Mouse (Mus musculus) limb, embryonic 12.5 days (tissue): ENCODE results near the gene Ncbp3. TPM values are rescaled to one million over a fixed set of nuclear protein-coding genes. Genes with fewer than 3 reads are reported as not detected.

Experiments
- ATAC-seq: fragments of 200-750 bp; cut with Nextera tagmentation; 2 replicates; pipeline ENCODE4 v1.8.0; 2017; ENCODE audit warnings: low read depth, moderate TSS enrichment; ENCODE audit not compliant: insufficient number of reproducible peaks, insufficient read depth, low FRiP score, low TSS enrichment
- H3K27ac ChIP-seq: fragments of 300-500 bp; sonication (generic); 2 replicates; pipeline ENCODE4 v1.5.1; 2016; ENCODE audit warnings: mild to moderate bottlenecking, moderate library complexity
- H3K27me3 ChIP-seq: fragments of 300-500 bp; sonication (generic); 2 replicates; pipeline ENCODE4 v1.6.1; 2016; ENCODE audit warnings: mild to moderate bottlenecking, moderate library complexity
- H3K36me3 ChIP-seq: fragments of 300-500 bp; sonication (generic); 2 replicates; pipeline ENCODE4 v1.6.1; 2016; ENCODE audit warnings: mild to moderate bottlenecking, moderate library complexity
- H3K4me1 ChIP-seq: fragments of 300-500 bp; sonication (generic); replicated peaks from 2 replicates; pipeline ENCODE4 v1.6.1; 2016
- H3K4me2 ChIP-seq: fragments of 300-500 bp; sonication (generic); 2 replicates; pipeline ENCODE4 v1.6.1; 2016; ENCODE audit warnings: mild to moderate bottlenecking, moderate library complexity
- H3K4me3 ChIP-seq: fragments of 300-500 bp; sonication (generic); replicated peaks from 2 replicates; pipeline ENCODE4 v1.5.1; 2016; ENCODE audit warnings: mild to moderate bottlenecking
- H3K9ac ChIP-seq: fragments of 300-500 bp; sonication (generic); replicated peaks from 2 replicates; pipeline ENCODE4 v1.6.1; 2016; ENCODE audit warnings: mild to moderate bottlenecking, moderate library complexity
- H3K9me3 ChIP-seq: fragments of 300-500 bp; sonication (generic); 2 replicates; pipeline ENCODE4 v1.6.1; 2016; ENCODE audit warnings: mild to moderate bottlenecking, moderate library complexity
- WGBS: fragments of 180-500 bp; shearing (Covaris S2); methylation state at CpG from one replicate; pipeline ENCODE4 v1.1.7; 2016; 5-methylcytosine and 5-hydroxymethylcytosine counted together
- polyA plus RNA-seq: library from polyadenylated mRNA; unstranded; fragments of >200 nt; fragmentation: Nextera tagmentation; extraction: Ambion mirVana; gene quantifications from 2 replicates; pipeline ENCODE4 v1.2.1, GENCODE M21; 2016

The Ncbp3 gene
- polyA plus RNA-seq = 15.1 and 16.3 TPM in 2 replicates

- peak within 1 kb of the TSS; percentile 93 for H3K4me3 ChIP-seq
- WGBS = under 1% methylated on average over 39 of the region's 39 CpGs
- peaks cover 22% of the 10 kb centered on the region for H3K4me1 ChIP-seq
- no peaks in the 10 kb centered on the region for H3K9me3 ChIP-seq
- peak within 1 kb of the TSS; percentile 83 for H3K4me2 ChIP-seq
- peak; percentile 93 for ATAC-seq
- H3K36me3 ChIP-seq = peaks cover 25% of the 10 kb centered on the region
- H3K9ac ChIP-seq = peak within 1 kb of the TSS; percentile 92
- no peaks in the 10 kb centered on the region for H3K27me3 ChIP-seq
- H3K27ac ChIP-seq = peak within 1 kb of the TSS; percentile 87
These were observed at the start of gene Ncbp3 for GRCm38 (mm10) chr11:73047542-73047996. Ncbp3 (plus strand) TSS chr11:73047783.

DNA sequence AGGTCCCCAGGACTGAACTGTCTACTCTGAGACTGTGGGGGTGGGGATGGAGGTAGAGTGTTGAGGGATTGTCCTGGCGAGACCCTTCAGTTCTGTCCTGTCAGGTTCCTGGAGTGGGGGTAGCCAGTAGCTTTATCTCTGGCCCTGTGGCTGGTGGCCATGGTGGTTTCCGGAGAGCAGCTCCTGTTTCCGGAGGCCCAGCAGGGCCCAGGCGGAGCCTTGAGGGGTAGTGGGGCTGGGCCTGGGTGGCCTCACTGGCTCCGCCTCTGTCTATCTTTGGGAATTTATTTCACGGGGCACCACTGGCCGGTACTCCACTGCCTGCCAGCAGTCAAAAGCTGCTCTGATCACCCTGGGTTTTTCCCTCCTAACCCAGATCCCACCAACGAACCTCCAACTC is 48.8 kb upstream of the Ncbp3 start, which contains the start of gene P2rx1:
TSS of gene P2rx1 (plus strand) at position 333 of the 400 bp plus-strand sequence.
- H3K4me3 ChIP-seq = no peak within 1 kb of the TSS
- H3K27me3 ChIP-seq = no peaks in the 10 kb centered on the region
- ATAC-seq = no peak
- no peak within 1 kb of the TSS for H3K9ac ChIP-seq
- WGBS = 44% methylated on average over 8 of the region's 8 CpGs
- H3K36me3 ChIP-seq = no peaks in the 10 kb centered on the region
- H3K4me1 ChIP-seq = peaks cover 6% of the 10 kb centered on the region; the same call in 1 of the 2 replicates
- no peak within 1 kb of the TSS for H3K27ac ChIP-seq
- H3K4me2 ChIP-seq = no peak within 1 kb of the TSS
- no peaks in the 10 kb centered on the region for H3K9me3 ChIP-seq

DNA sequence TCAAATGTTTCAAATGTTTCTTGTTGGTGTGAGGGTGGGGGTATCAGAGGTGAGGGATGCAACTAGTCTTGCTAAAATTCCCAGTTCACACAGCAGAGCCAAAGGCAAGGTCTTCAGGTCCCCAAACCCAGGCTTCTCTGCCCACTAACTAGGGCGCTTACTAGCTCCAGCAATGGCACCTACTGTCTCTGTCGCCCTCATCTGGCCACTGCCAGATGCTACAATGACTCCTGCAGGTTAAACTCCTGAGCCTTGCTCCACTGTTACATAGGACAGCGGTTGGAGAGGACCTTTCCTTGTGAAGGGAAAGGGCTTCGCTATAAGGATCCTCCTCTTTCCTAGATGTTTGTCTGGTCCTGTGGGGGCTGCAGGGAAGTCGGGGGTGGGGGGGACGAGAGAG is 46.6 kb upstream of the Ncbp3 start:
- H3K9me3 ChIP-seq = no peaks in the 10 kb centered on the region
- H3K4me2 ChIP-seq = no peak overlapping the region
- H3K9ac ChIP-seq = no peak overlapping the region
- no peak overlapping the region for H3K27ac ChIP-seq
- H3K27me3 ChIP-seq = no peaks in the 10 kb centered on the region
- ATAC-seq = no peak
- H3K4me1 ChIP-seq = peaks cover 6% of the 10 kb centered on the region; the same call in 1 of the 2 replicates
- 10% methylated on average over 6 of the region's 6 CpGs for WGBS
- H3K4me3 ChIP-seq = no peak overlapping the region
- H3K36me3 ChIP-seq = no peaks in the 10 kb centered on the region

- no peak for ATAC-seq
- Histone ChIP-seq H3K9me3 (no peaks in the 10 kb centered on the region), H3K4me3 (no peak overlapping the region), H3K9ac (no peak overlapping the region), H3K4me2 (no peak overlapping the region), H3K27ac (no peak overlapping the region), H3K36me3 (no peaks in the 10 kb centered on the region), H3K27me3 (peaks cover 32% of the 10 kb centered on the region), H3K4me1 (no peaks in the 10 kb centered on the region)
- 0% methylated on average over 2 of the region's 2 CpGs for WGBS
These were observed 41.2 kb upstream of the Ncbp3 start for GRCm38 (mm10) chr11:73006377-73006776.

DNA sequence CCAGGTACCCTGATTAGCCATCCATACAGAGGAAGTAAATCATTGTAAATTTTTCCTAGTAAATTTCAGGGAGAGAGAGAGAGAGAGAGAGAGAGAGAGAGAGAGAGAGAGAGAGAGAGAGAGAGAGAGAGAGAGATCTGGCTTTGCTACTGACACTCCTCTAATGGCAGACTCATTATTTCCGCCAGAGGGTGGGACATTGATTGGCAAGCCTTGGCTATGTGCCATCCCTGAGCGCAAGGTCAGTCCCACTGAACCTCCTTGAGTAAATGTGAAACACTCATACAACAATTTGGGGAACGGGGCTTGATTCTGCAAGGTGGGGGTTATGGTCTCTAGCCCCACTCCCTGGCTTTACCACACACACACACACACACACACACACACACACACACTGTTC is 40.5 kb upstream of the Ncbp3 start:
- Histone ChIP-seq H3K4me2 (no peak overlapping the region), H3K9me3 (no peaks in the 10 kb centered on the region), H3K4me3 (no peak overlapping the region), H3K4me1 (no peaks in the 10 kb centered on the region), H3K27ac (no peak overlapping the region), H3K9ac (no peak overlapping the region), H3K36me3 (no peaks in the 10 kb centered on the region), H3K27me3 (peaks cover 32% of the 10 kb centered on the region)
- WGBS = 80% methylated on average over 3 of the region's 3 CpGs
- ATAC-seq = no peak

DNA sequence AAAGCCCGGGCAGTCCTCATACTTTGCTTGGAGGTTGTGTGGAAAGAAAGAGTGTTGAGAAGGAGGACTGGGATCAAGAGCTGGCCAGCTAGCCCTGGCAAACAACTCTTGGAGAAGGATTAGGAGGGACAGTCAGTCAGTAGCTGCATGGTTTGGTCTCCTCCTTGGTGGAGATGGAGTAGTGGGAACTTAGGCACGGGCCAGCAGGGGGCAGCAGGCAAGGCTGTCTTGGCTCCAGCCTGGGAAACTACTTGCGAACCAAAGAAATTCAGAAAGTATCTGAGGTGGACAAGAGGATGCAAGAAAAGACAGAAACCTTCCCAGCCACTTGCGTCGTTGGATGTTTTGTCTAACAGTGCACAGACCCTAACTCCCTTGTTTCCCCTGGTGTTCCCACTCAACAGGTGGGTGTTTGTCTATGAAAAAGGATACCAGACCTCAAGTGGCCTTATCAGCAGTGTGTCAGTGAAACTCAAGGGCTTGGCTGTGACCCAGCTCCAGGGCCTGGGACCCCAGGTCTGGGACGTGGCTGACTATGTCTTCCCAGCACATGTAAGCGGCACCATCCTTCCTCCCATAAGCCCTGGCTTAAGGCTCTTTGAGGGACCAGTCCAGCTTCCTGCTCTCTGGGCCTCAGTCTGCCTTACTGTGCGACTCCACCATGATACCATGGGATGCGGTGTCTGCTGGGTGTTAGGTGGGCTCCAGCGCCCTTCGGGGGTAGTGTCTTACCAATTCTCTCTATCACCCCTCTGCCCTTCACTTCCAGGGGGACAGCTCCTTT is 39.7 kb upstream of the Ncbp3 start:
- Histone ChIP-seq H3K9ac (no peak overlapping the region), H3K4me2 (no peak overlapping the region), H3K4me3 (no peak overlapping the region), H3K36me3 (no peaks in the 10 kb centered on the region), H3K27ac (no peak overlapping the region), H3K27me3 (peaks cover 32% of the 10 kb centered on the region), H3K4me1 (no peaks in the 10 kb centered on the region), H3K9me3 (no peaks in the 10 kb centered on the region)
- 62% methylated on average over 11 of the region's 11 CpGs for WGBS
- ATAC-seq = no peak

DNA sequence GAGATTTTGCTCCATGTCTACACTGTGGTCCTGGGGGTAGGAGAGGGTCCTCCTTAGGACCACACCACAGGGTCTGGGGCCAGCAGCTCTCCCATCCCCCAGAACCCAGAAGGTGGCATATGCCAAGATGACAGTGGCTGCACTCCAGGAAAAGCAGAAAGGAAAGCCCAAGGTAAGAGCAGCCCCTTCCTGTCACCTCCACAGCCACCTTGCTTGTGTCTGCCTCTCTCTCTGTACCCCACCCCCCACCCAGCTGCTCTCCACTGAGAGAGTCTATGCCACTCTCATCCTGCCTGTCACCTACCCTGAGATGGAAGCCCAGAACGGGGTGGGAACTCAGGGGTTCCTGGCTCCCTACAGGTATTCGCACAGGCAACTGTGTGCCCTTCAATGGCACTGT is 38.8 kb upstream of the Ncbp3 start:
- no peaks in the 10 kb centered on the region for H3K36me3 ChIP-seq
- H3K27me3 ChIP-seq = peaks cover 32% of the 10 kb centered on the region
- H3K9ac ChIP-seq = no peak overlapping the region
- H3K4me1 ChIP-seq = no peaks in the 10 kb centered on the region
- H3K4me2 ChIP-seq = no peak overlapping the region
- H3K9me3 ChIP-seq = no peaks in the 10 kb centered on the region
- 56% methylated on average over 2 of the region's 2 CpGs for WGBS
- H3K27ac ChIP-seq = no peak overlapping the region
- ATAC-seq = no peak
- no peak overlapping the region for H3K4me3 ChIP-seq

DNA sequence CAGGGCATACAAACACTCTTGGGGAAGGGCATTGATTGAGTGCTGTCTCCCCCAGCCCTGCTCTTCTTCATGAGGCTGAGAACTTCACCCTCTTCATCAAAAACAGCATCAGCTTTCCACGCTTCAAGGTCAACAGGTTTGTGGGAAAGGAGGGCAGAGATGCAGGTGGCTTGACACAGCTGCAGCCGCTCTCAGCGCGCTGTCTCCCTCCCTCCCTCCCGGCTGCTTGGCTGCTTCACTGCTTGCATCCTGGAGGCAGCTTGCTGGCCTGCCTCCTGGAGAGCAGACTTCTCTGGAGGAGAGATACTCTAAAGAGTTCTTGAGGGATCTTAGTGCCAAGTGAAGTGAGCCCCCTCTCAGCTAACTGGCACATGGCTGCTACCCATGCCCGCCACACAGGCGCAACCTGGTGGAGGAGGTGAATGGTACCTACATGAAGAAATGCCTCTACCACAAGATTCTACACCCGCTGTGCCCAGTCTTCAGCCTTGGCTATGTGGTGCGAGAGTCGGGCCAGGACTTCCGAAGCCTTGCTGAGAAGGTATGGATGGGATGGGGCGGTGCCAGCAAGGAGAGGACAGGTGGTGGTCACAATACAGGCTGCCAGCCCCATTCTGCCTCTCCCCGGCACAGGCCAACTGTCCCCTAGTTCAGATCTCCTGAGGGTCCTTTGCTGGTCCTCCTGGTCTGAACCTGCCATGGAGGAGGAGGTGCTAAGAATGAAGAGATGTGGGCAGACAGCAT is 37.9 kb upstream of the Ncbp3 start:
- Histone ChIP-seq H3K4me3 (no peak overlapping the region), H3K36me3 (no peaks in the 10 kb centered on the region), H3K4me1 (no peaks in the 10 kb centered on the region), H3K9me3 (no peaks in the 10 kb centered on the region), H3K9ac (no peak overlapping the region), H3K27me3 (peaks cover 35% of the 10 kb centered on the region), H3K27ac (no peak overlapping the region), H3K4me2 (no peak overlapping the region)
- WGBS = 50% methylated on average over 13 of the region's 13 CpGs
- ATAC-seq = no peak

GRCm38 (mm10) chr11:73013981-73014380 is 33.6 kb upstream of the Ncbp3 start:
- 77% methylated on average over 5 of the region's 5 CpGs for WGBS
- no peak overlapping the region for H3K4me2 ChIP-seq
- no peaks in the 10 kb centered on the region for H3K36me3 ChIP-seq
- H3K9ac ChIP-seq = no peak overlapping the region
- no peak overlapping the region for H3K4me3 ChIP-seq
- ATAC-seq = no peak
- H3K9me3 ChIP-seq = no peaks in the 10 kb centered on the region
- no peaks in the 10 kb centered on the region for H3K4me1 ChIP-seq
- H3K27ac ChIP-seq = no peak overlapping the region
- peaks cover 35% of the 10 kb centered on the region for H3K27me3 ChIP-seq

DNA sequence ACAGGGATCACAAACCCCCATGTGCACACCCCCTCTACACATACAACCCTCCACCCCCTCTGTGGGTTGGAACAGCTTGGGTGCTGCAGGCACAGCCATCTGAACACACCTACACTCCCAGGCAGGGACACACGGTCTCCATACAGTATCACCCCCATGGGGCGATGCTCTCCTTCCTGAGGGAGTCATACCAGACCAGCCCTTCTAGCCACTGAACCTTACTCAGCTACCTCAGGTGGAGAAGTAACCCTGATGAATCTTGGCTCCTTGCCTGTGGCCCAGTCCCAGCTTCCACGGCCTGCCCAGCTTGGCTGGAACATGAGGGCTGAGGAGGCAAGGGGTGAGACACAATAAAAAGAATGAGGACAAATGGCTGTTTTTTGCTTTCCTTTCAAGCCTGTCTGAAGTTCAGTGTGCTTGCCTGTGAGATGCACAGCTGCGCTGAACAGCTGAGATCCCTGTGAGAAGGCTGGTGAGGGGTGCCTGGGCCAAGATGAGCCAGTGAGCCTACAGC is 32.7 kb upstream of the Ncbp3 start:
- Histone ChIP-seq H3K9ac (no peak overlapping the region), H3K27me3 (peaks cover 35% of the 10 kb centered on the region), H3K27ac (no peak overlapping the region), H3K9me3 (no peaks in the 10 kb centered on the region), H3K4me2 (no peak overlapping the region), H3K4me1 (peaks cover 7% of the 10 kb centered on the region), H3K4me3 (no peak overlapping the region), H3K36me3 (no peaks in the 10 kb centered on the region)
- no peak for ATAC-seq
- WGBS = 87% methylated on average over 4 of the region's 4 CpGs

GRCm38 (mm10) chr11:73015391-73016102 is 32.0 kb upstream of the Ncbp3 start:
- ATAC-seq = no peak
- no peak overlapping the region for H3K4me3 ChIP-seq
- H3K27me3 ChIP-seq = peaks cover 35% of the 10 kb centered on the region
- peaks cover 8% of the 10 kb centered on the region for H3K4me1 ChIP-seq
- no peak overlapping the region for H3K9ac ChIP-seq
- H3K36me3 ChIP-seq = no peaks in the 10 kb centered on the region
- H3K9me3 ChIP-seq = no peaks in the 10 kb centered on the region
- no peak overlapping the region for H3K27ac ChIP-seq
- no peak overlapping the region for H3K4me2 ChIP-seq
- 72% methylated on average over 5 of the region's 5 CpGs for WGBS
